Comparison of ENCODE assay signal across 17 mouse cellular contexts in genomic region chr5:129282133-129282532, GRCm38 (mm10).
DNase-seq lines count a peak whose midpoint lies in the region; ATAC-seq and TF ChIP-seq lines count a peak whose summit lies in the region.
"Had no signal": no experiment of that assay in that cellular context is flagged by ENCODE, and none has a peak within 500 bp of the region (broad histone marks: within the 10 kb centered on the region; RNA-seq: fewer than 3 reads in every experiment).

No protein-coding gene starts in this region.

- no peaks in the 10 kb centered on the region for H3K36me3 ChIP-seq in forebrain, embryonic 14.5 days (ENCODE audit: control insufficient read depth, insufficient read depth, low read length)
- H3K36me3 ChIP-seq in forebrain, embryonic 16.5 days (ENCODE audit: control insufficient read depth, insufficient read depth) = no peaks in the 10 kb centered on the region
- H3K36me3 ChIP-seq in hindbrain, postnatal 0 days (ENCODE audit: insufficient read depth, low read length) = no peaks in the 10 kb centered on the region

- no peak overlapping the region for H3K27ac ChIP-seq in forebrain, embryonic 14.5 days (ENCODE audit: low read depth, low read length)
- no peak overlapping the region for H3K27ac ChIP-seq in forebrain, embryonic 16.5 days (ENCODE audit: low read length)
- H3K27ac ChIP-seq in hindbrain, postnatal 0 days = no peak overlapping the region
- H3K27ac ChIP-seq: gastrocnemius, adult 2 months; left cerebral cortex, adult 2 months; macrophage had no signal

- peak; percentile 15 for DNase-seq in forebrain, embryonic 14.5 days (ENCODE audit: low spot score)
- DNase-seq in brain, embryonic 14.5 days (ENCODE audit: low read depth) = peak; percentile 59
- DNase-seq in hindbrain, postnatal 0 days (ENCODE audit: low spot score) = peak; percentile 28
- peak; percentile 16 for DNase-seq in retina, embryonic 14.5 days (ENCODE audit: low spot score)
- no peak for DNase-seq in heart, postnatal 14 days
- no peak for DNase-seq in urinary bladder, postnatal 14 days (ENCODE audit: low spot score)
- no peak for DNase-seq in spleen, adult 18-20 months
- DNase-seq: cerebellum, adult 8-10 months; gastrocnemius, adult 2 months; heart, postnatal 10 days; kidney, postnatal 25 days; lung, adult 18-20 months; thymus, postnatal 36 days had no signal

- no peak for TF ChIP-seq POLR2A in brain, embryonic 14.5 days (IDR thresholded peaks at IDR 0.05; ENCODE audit: borderline replicate concordance, extremely low read depth, insufficient read depth, insufficient read length, poor library complexity, severe bottlenecking)

- WGBS in forebrain, embryonic 14.5 days = 2% methylated on average over 8 of the region's 8 CpGs
- WGBS in forebrain, embryonic 16.5 days = 4% methylated on average over 8 of the region's 8 CpGs
- 7% methylated on average over 8 of the region's 8 CpGs for WGBS in hindbrain, postnatal 0 days

- H3K27me3 ChIP-seq in forebrain, embryonic 14.5 days (replicated peaks; ENCODE audit: control insufficient read depth, insufficient read depth, low read length) = no peaks in the 10 kb centered on the region
- H3K27me3 ChIP-seq in forebrain, embryonic 16.5 days (replicated peaks; ENCODE audit: control insufficient read depth, insufficient read depth, low read length) = 0 out of 2 replicates have a peak, but pooled peaks cover 3% of the 10 kb centered on the region
- no peaks in the 10 kb centered on the region for H3K27me3 ChIP-seq in hindbrain, postnatal 0 days (ENCODE audit: insufficient read depth, low read length)

- no peak overlapping the region for H3K9ac ChIP-seq in forebrain, embryonic 14.5 days (ENCODE audit: low read length)
- no peak overlapping the region; the same call in 1 of the 2 replicates for H3K9ac ChIP-seq in forebrain, embryonic 16.5 days (replicated peaks; ENCODE audit: low read depth, low read length)
- H3K9ac ChIP-seq in hindbrain, postnatal 0 days (replicated peaks; ENCODE audit: low read length) = no peak overlapping the region

- no peak for ATAC-seq in forebrain, embryonic 14.5 days
- ATAC-seq in forebrain, embryonic 16.5 days = no peak
- no peak for ATAC-seq in hindbrain, postnatal 0 days
- ATAC-seq: intestine, postnatal 0 days had no signal

- H3K4me1 ChIP-seq in forebrain, embryonic 14.5 days (ENCODE audit: control insufficient read depth, insufficient read depth, low read length) = peaks cover 2% of the 10 kb centered on the region
- H3K4me1 ChIP-seq in forebrain, embryonic 16.5 days (replicated peaks; ENCODE audit: control insufficient read depth, insufficient read depth, low read length) = peaks cover 6% of the 10 kb centered on the region; the same call in 1 of the 2 replicates
- 0 out of 2 replicates have a peak, but pooled peaks cover 2% of the 10 kb centered on the region for H3K4me1 ChIP-seq in hindbrain, postnatal 0 days (ENCODE audit: insufficient read depth, low read length)

- H3K9me3 ChIP-seq in forebrain, embryonic 14.5 days (replicated peaks; ENCODE audit: control insufficient read depth, low read length) = no peaks in the 10 kb centered on the region
- no peaks in the 10 kb centered on the region for H3K9me3 ChIP-seq in forebrain, embryonic 16.5 days (ENCODE audit: control insufficient read depth, low read length)
- no peaks in the 10 kb centered on the region for H3K9me3 ChIP-seq in hindbrain, postnatal 0 days (ENCODE audit: low read length)

- intact Hi-C loops in heart, postnatal 14 days (cut with DNase I) = no loop called here

- no peak overlapping the region for H3K4me2 ChIP-seq in forebrain, embryonic 14.5 days (ENCODE audit: low read length)
- H3K4me2 ChIP-seq in forebrain, embryonic 16.5 days (ENCODE audit: low read length) = no peak overlapping the region
- no peak overlapping the region for H3K4me2 ChIP-seq in hindbrain, postnatal 0 days (ENCODE audit: low read depth, low read length)

- no peak for TF ChIP-seq CTCF in brain, embryonic 14.5 days (IDR thresholded peaks at IDR 0.05; ENCODE audit: borderline replicate concordance, extremely low read depth, insufficient read depth, insufficient read length)
- TF ChIP-seq CTCF in hindbrain, postnatal 0 days (IDR thresholded peaks at IDR 0.05; ENCODE audit: low read depth) = no peak

- no peak overlapping the region for H3K4me3 ChIP-seq in forebrain, embryonic 14.5 days (ENCODE audit: low read depth, low read length)
- H3K4me3 ChIP-seq in forebrain, embryonic 16.5 days (replicated peaks; ENCODE audit: low read length) = no peak overlapping the region
- H3K4me3 ChIP-seq in hindbrain, postnatal 0 days (ENCODE audit: low read length) = no peak overlapping the region
- H3K4me3 ChIP-seq: gastrocnemius, adult 2 months; left cerebral cortex, adult 2 months had no signal

Comparison
In these comparisons a context has a peak if more than half of its experiments do, and no peak if none do; other contexts are left out.
1. DNase-seq: peak in forebrain, embryonic 14.5 days (single experiment), brain, embryonic 14.5 days (single experiment), hindbrain, postnatal 0 days (single experiment) and retina, embryonic 14.5 days (single experiment); none in heart, postnatal 14 days (0 of 2), urinary bladder, postnatal 14 days (single experiment) and spleen, adult 18-20 months (0 of 2).